ENCODE assay signal across 8 mouse cellular contexts in genomic region chr12:68862313-68862990, GRCm38 (mm10).
DNase-seq lines count a peak whose midpoint lies in the region; ATAC-seq and TF ChIP-seq lines count a peak whose summit lies in the region.

No protein-coding gene starts in this region.

- ATAC-seq in kidney, embryonic 15.5 days (replicated peaks; ENCODE audit: low FRiP score) = no peak
- ATAC-seq in hindbrain, embryonic 16.5 days = peak; percentile 83
- ATAC-seq in megakaryocyte progenitor cell, adult 5-6 weeks (replicated peaks; ENCODE audit: poor library complexity) = peak; percentile 57

- 41% methylated on average over 5 of the region's 5 CpGs for WGBS in kidney, adult 2 months
- WGBS in kidney, embryonic 15.5 days = 47% methylated on average over 5 of the region's 5 CpGs
- 45% methylated on average over 5 of the region's 5 CpGs for WGBS in hindbrain, embryonic 16.5 days
- 47% methylated on average over 5 of the region's 5 CpGs for WGBS in heart, embryonic 10.5 days

- TF ChIP-seq CTCF in kidney, adult 2 months (conservative IDR thresholded peaks at IDR 0.05; ENCODE audit: insufficient read depth, insufficient read length, low read depth, low read length) = no peak
- peak; percentile 58; the same call in 1 of the 2 replicates for TF ChIP-seq CTCF in cortical plate, adult 2 months (IDR thresholded peaks at IDR 0.05; ENCODE audit: extremely low read depth, insufficient read depth, low read length)

- no peak overlapping the region for H3K4me3 ChIP-seq in kidney, adult 2 months (ENCODE audit: insufficient read depth, low read depth, low read length)
- H3K4me3 ChIP-seq in kidney, embryonic 15.5 days (replicated peaks) = no peak overlapping the region
- H3K4me3 ChIP-seq in cortical plate, adult 2 months (ENCODE audit: insufficient read depth, low read length) = no peak overlapping the region
- H3K4me3 ChIP-seq in hindbrain, embryonic 16.5 days (ENCODE audit: low read length) = no peak overlapping the region
- no peak overlapping the region for H3K4me3 ChIP-seq in heart, embryonic 10.5 days

- no peak overlapping the region for H3K27ac ChIP-seq in kidney, adult 2 months (ENCODE audit: insufficient read depth, low read depth, low read length)
- H3K27ac ChIP-seq in kidney, embryonic 15.5 days = no peak overlapping the region
- H3K27ac ChIP-seq in cortical plate, adult 2 months (ENCODE audit: insufficient read depth, low read length) = no peak overlapping the region
- no peak overlapping the region for H3K27ac ChIP-seq in hindbrain, embryonic 16.5 days (ENCODE audit: low read depth, low read length)
- no peak overlapping the region for H3K27ac ChIP-seq in heart, embryonic 10.5 days

- H3K4me2 ChIP-seq in kidney, embryonic 15.5 days = no peak overlapping the region
- H3K4me2 ChIP-seq in hindbrain, embryonic 16.5 days (ENCODE audit: low read length) = no peak overlapping the region

- H3K36me3 ChIP-seq in kidney, adult 2 months (ENCODE audit: control insufficient read depth, insufficient read depth, low read length) = no peaks in the 10 kb centered on the region
- no peaks in the 10 kb centered on the region for H3K36me3 ChIP-seq in kidney, embryonic 15.5 days
- H3K36me3 ChIP-seq in hindbrain, embryonic 16.5 days (ENCODE audit: control insufficient read depth, insufficient read depth, low read length) = no peaks in the 10 kb centered on the region
- no peaks in the 10 kb centered on the region for H3K36me3 ChIP-seq in heart, embryonic 10.5 days

- H3K9me3 ChIP-seq in kidney, embryonic 15.5 days (replicated peaks) = no peaks in the 10 kb centered on the region
- H3K9me3 ChIP-seq in hindbrain, embryonic 16.5 days (ENCODE audit: control insufficient read depth, low read length) = no peaks in the 10 kb centered on the region
- no peaks in the 10 kb centered on the region for H3K9me3 ChIP-seq in heart, embryonic 10.5 days

- TF ChIP-seq POLR2A in kidney, adult 2 months (IDR thresholded peaks at IDR 0.05; ENCODE audit: low read depth, low read length) = no peak
- TF ChIP-seq POLR2A in cortical plate, adult 2 months (IDR thresholded peaks at IDR 0.05; ENCODE audit: extremely low read depth, insufficient read depth, low read length) = no peak

- H3K27me3 ChIP-seq in kidney, adult 2 months (replicated peaks; ENCODE audit: control insufficient read depth, insufficient read depth, low read length) = no peaks in the 10 kb centered on the region; the same call in 1 of the 2 replicates
- H3K27me3 ChIP-seq in kidney, embryonic 15.5 days = no peaks in the 10 kb centered on the region
- H3K27me3 ChIP-seq in hindbrain, embryonic 16.5 days (replicated peaks; ENCODE audit: control insufficient read depth, insufficient read depth, low read length) = no peaks in the 10 kb centered on the region
- H3K27me3 ChIP-seq in heart, embryonic 10.5 days (ENCODE audit: insufficient read depth, poor library complexity, severe bottlenecking) = no peaks in the 10 kb centered on the region

- H3K9ac ChIP-seq in kidney, embryonic 15.5 days = no peak overlapping the region
- H3K9ac ChIP-seq in hindbrain, embryonic 16.5 days (ENCODE audit: low read depth, low read length) = no peak overlapping the region

- peak; percentile 46 for DNase-seq in kidney, adult 2 months
- peak; percentile 34 for DNase-seq in Muller cell, postnatal 12 days (ENCODE audit: inconsistent ontology term)
- DNase-seq in gastrocnemius, postnatal 25 days = no peak
- DNase-seq in heart, embryonic 10.5 days (ENCODE audit: low spot score) = no peak

- no peaks in the 10 kb centered on the region for H3K4me1 ChIP-seq in kidney, adult 2 months (ENCODE audit: control insufficient read depth, insufficient read depth, low read length)
- H3K4me1 ChIP-seq in kidney, embryonic 15.5 days = no peaks in the 10 kb centered on the region
- H3K4me1 ChIP-seq in cortical plate, adult 2 months (ENCODE audit: control insufficient read depth, insufficient read depth, low read length) = no peaks in the 10 kb centered on the region
- H3K4me1 ChIP-seq in hindbrain, embryonic 16.5 days (ENCODE audit: control insufficient read depth, insufficient read depth, low read depth, low read length) = no peaks in the 10 kb centered on the region
- H3K4me1 ChIP-seq in heart, embryonic 10.5 days = no peaks in the 10 kb centered on the region

Comparison
In these comparisons a context has a peak if more than half of its experiments do, and no peak if none do; other contexts are left out.
1. DNase-seq: peak in kidney, adult 2 months (single experiment) and Muller cell, postnatal 12 days (single experiment); none in gastrocnemius, postnatal 25 days (single experiment) and heart, embryonic 10.5 days (single experiment).